Mouse (Mus musculus): ENCODE measurements around the gene Ubxn6.

Gene Ubxn6

GRCm38 (mm10) chr17:56024931-56025330, 49.9 kb downstream of the Ubxn6 start:
- no peak for DNase-seq (ENCODE audit: low read depth, low spot score)

- no peak for DNase-seq (ENCODE audit: low read depth, low spot score)
Measured at GRCm38 (mm10) chr17:56024476-56024875, 50.4 kb downstream of the Ubxn6 start.

GRCm38 (mm10) chr17:56023386-56023785, 51.4 kb downstream of the Ubxn6 start:
- DNase-seq (ENCODE audit: low read depth, low spot score), result peak; percentile 50

GRCm38 (mm10) chr17:56022989-56023290, 51.9 kb downstream of the Ubxn6 start:
- no peak for DNase-seq (ENCODE audit: low read depth, low spot score)

GRCm38 (mm10) chr17:56022131-56022988, 52.5 kb downstream of the Ubxn6 start:
- peak; percentile 40 for DNase-seq (ENCODE audit: low read depth, low spot score)

GRCm38 (mm10) chr17:56021161-56021910, 53.5 kb downstream of the Ubxn6 start:
- DNase-seq (ENCODE audit: low read depth, low spot score), result peak; percentile 72

GRCm38 (mm10) chr17:56020400-56021084, 54.3 kb downstream of the Ubxn6 start:
- no peak for DNase-seq (ENCODE audit: low read depth, low spot score)

GRCm38 (mm10) chr17:56018347-56019131, 56.3 kb downstream of the Ubxn6 start:
- DNase-seq (ENCODE audit: low read depth, low spot score), result peak; percentile 80

- no peak for DNase-seq (ENCODE audit: low read depth, low spot score)
Measured at GRCm38 (mm10) chr17:56017848-56018247, 57.0 kb downstream of the Ubxn6 start.
